Mouse (Mus musculus): Measurements from ENCODE around the gene Gm9970.
"Not testable (repeated sequence)": the region's sequence is repeated elsewhere in the genome, so short reads cannot be mapped to it uniquely, and the experiment has no call there.

Gm9970 gene

DNA sequence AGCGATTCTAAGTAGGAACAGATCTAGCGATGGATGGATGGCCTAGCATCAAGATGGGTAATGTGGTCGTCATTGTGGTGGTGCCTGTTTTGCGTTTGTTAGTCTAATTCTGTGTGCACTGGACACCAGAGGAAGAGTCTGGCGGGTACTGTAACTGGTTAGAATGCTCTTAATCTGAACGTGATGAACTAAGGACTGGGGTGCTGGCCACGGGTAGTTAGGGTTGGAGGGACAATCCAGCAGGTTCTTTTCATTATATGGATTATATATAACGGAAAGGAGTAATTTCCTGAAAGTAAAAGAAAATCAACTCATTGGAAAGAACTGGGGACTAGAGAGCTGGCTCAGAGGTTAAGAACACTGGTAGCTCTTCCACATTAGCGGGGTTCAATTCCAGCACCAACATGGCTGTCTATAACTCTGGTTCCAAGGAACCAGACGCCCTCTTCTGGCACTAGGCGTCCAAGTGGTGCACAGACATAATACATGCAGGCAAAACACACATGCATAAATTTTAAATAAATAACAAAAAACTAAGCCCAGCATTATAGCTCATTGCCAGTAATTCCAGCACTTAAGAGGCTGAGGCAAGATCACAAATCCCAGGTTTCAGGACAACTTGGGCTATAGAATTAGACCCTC is 19.6 kb downstream of the Gm9970 start:
- peak; percentile 35 to 43 for DNase-seq

DNA sequence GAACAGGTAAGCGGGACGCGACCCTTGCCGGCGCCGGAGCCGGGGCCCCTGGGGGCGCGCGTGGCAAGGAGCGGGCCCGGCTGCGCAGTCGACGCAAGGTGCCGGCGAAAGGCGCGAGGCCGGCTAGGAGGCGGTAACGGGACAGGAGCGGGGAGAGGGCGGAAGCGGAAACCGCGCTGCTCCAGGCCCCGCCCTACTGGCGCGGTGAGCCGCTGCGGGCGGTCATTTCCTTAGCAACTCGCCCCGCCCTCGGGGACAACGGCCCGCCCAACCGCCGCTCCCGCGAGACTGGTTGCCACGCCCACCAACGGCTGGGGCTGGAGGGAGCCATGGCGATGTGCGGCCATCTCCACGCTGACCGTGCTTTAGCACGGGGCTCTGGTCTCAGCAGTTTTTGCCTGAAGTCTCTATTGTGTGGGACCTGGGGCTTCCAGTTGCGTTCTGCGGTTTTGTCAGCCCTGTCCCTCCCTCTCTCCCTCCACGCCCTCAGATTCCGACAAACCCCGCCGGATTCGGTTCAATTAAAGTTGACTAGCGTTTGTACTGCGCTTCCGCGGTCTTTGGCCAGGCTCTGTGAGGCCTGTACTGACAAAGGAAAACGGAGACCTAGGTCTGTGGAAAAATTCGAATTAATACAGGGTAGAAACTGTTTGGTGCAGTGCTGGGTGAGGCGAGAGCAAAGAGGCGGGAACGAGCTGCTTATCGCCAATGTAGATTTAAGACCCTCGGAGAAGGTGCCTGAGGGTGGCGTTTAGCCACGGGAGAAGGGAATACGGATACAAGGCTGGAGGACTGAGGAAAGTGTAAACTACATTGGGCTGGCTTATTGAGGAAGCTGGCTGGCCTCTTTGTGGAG is 20.4 kb downstream of the Gm9970 start, which contains the start of gene Ppm1g:
TSS of gene Ppm1g (minus strand) at position 240 of the 856 bp plus-strand sequence.
- peak; percentile 99 to 100 for DNase-seq

DNA sequence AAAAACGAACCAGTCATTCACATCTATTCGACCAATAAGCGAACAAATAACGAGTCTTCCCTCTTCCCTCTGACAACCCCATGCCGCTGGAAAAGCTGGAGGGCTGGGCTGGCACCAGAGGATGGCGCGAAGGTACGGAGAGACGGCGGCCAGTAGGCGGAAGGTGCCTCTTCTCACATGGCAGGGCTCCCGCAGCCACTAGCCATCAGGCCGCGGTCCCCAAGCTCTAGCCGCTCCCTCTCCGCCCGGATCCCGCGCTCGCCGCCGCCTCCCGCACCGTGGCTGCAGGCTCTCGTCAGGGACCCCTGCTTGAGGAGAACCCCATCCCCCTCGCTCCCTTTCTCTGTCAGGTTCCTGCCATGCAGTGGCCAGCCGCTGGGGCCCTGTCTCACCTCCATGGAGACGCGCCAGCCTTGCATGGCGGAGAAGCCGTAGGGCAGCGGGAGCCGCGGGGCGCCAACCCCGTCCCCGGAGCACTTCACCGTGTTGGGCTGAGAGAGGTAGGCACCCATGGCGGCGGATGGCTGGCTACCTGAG is 21.1 kb downstream of the Gm9970 start:
- no peak for DNase-seq

DNA sequence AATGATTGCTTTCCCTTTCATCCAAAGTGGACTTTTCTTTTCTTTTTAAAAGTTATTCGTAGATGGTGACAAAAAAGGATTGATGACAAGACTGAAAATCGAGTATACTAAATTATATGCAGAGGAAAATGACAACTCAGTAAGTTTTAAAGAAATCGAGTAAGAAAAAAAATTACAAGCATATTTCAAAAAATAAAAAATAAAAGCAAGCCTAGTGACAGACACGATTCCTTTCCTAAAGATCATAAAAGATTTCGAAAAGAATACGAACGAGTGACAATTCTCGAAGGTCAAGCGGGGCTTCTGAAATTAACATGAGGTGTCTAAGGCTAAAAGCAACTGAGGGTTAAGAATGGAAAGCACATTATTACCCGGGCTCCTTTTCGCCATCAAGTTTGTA is 21.6 kb downstream of the Gm9970 start:
- no peak for DNase-seq

DNA sequence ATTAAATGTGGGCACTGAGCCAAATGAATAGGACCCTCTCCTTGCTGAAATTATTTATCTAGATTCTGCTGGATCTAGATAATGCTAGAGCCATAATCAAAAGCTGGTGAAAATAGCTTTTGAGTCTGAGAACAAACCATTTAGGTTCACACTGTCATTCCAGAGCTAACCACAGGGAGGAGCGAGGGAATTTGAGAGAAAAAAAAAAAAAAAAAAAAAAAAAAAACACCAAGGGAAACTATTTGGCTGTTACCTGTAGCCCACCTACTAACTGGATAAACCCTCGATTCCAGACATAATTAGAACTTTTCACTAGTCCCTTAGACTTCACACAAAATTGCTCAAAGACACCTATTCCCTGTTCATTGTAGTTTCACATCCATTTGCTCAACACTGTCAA is 22.0 kb downstream of the Gm9970 start:
- DNase-seq: no peak

DNA sequence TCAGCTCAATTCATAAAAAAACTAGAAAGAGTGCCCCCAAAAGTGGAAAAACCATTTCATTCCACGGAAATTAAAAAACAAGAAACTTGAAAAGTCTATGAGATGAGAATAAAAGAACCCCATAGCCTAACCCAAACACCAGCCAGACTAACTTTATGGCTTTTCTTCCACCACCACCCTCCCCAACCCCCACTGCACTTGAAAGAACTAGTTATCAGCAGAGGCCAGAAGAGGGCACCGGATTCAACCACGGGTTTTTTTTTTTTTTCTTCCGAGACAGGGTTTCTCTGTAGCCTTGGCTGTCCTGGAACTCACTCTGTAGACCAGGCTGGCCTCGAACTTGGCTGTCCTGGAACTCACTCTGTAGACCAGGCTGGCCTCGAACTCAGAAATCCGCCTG is 22.7 kb downstream of the Gm9970 start:
- peak; percentile 50 to 60 for DNase-seq

DNA sequence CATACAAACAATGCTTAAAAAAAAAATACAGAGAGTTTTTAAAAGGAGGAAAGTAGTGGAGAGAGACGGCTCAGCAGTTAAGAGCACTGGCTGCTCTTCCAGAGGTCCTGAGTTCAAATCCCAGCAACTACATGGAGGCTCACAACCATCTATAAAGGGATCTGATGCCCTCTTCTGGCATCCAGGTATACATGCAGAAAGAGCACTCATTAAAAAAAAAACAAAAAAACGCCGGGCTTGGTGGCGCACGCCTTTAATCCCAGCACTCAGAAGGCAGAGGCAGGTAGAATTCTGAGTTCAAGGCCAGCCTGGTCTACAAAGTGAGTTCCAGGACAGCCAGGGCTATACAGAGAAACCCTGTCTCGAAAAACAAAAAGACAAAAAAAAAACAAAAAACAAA is 24.5 kb downstream of the Gm9970 start:
- DNase-seq: not testable (repeated sequence)

DNA sequence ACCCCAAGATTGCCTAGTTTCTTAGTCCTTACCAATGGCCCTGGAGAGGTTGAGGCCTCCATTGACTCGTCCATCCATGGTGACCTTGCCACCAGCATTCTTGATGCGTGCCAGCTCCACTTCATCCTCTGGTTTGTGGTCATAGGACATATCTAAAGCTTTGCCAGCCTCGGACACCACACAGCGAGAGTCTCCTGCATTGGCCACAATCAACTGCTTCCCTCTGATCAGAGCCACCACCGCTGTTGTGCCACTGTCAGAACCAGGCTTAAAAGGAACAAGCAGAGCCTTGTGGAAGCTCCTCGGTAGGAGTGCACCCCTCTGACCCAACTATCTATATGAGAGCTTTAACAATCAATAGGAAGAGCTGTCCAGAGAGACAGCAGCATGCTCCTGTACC is 36.6 kb downstream of the Gm9970 start:
- DNase-seq: no peak

DNA sequence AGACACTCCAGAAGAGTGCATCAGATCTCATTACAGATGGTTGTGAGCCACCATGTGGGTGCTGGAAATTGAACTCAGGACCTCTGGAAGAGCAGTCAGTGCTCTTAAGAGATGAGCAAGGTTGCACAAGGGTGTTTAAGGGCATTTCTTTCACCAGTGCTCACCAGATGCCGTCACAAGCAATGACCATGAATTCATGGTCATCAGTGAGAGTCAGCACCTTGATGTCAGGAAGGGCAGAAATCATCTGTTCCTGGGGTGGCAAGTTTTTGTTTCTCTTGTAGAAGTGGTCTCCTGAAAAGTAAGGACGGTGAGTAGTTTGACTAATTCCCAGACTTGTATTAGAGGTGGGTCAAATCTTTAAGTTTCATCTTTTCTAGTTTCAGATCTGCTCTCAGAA is 37.2 kb downstream of the Gm9970 start:
- DNase-seq: no peak

DNA sequence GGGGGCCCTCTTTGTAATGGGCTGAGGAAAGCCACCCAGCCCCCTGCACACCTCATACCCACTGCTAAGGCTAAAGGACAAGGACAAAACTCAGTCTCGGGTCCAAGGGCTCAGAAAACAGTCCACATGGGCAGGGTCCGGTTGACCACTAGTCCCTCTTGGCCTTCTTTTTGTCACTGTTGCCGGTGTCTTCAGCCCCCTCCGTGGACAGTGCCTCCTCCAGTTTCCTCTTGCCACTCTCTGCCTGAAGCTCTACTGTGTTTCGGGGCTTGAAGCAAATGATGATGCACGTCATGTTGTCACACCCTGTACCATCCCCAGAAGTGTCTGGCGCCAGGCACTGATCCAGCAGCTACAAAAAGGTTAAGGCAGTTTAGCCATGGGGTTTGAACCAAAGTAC is 38.1 kb downstream of the Gm9970 start:
- no peak for DNase-seq

DNA sequence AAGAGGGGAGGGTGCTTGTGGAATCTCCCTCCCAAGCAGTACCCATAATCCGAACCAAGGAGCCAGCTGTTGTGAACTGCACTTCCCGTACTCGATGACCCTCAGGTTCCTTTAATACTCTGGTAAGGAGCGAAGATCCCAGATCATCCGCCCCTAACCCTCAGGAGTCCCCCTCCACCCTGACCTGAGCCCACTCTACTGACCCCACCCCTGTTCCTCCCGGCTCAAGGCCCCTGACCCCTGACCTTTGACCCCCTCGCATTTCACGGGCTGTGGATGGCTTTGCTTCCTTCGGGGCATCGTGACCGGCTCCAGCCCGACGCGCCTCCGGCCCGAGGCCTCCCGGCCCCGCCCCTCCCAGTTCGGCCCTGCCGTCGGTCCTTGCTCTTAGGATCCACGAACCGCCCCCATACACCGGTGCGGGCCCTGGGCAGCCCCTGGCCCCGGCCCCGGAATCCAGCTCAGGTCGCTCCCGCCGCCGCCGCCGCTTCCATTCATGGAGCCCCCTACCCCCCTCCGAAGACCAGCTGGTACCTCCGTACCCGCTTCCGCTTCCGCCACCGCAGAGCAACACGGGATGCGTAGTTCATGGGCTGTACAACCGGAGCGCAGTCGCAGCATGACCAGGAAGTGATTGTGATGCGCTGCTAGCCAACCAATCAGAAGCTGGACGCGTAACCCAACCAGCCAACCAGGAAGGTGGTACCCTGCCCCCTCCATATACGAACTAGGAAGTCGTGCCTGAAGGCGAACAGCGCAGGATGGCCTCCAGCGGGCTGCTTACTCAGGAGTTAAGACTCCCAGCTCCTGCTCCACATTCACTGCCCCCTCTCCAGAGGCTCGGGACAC is 39.1 kb downstream of the Gm9970 start, which contains the start of gene Zfp513:
TSS of gene Zfp513 (minus strand) at position 562 of the 849 bp plus-strand sequence.
- DNase-seq: peak; percentile 91 to 93

DNA sequence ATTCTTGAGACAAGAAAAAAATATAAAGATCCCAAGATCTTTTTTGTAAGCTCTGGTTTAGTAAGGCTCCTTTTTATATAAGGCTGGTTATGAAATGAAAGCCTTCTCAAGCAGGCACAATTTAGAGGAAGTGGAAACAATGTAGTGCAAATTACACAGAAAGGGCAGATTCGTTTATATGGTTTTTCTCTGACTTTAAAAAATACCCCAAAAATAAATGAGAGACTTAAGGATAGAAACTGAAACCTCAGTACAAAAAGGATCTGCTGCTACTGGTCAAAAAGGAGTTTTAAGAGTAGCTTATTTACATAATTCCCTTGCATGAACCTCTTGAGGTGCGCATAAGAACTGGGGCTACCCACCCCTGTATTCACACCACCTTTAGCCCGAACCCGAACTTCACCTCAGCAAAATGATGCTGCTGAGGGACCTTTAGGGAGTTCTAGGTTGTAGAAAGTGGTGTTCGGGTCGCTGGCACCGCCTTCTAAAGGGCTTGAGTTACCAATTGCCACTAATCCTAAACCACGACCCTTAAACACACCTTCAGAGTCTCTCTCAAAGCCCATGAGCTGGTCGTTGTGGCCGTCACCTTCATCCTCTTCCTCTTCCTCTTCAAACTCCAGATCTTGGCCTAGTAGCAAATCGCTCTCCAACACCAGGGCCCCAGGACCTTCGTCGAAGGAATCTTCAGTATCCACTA is 39.8 kb downstream of the Gm9970 start:
- DNase-seq: peak; percentile 53

DNA sequence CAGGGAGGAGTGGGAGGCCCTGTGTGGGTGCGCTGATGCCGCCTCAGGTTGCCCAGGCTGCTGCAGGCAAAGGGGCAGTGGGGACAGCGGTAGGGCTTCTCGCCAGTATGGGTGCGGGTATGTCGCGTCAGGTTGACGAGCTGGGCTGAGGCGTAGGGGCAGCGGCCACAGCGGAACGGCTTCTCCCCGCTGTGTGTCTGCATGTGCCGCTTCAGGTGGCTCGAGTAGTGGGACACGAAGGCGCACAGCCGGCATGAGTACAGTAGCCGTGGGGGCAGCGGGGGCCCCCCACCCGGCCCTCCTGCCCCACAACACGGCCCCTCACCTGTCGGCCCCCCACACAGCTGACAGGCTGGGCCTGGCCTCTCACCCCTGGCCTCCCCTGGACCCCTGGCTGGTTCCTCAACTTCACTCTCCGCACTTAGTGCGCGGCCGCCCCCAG is 40.7 kb downstream of the Gm9970 start:
- no peak for DNase-seq

DNA sequence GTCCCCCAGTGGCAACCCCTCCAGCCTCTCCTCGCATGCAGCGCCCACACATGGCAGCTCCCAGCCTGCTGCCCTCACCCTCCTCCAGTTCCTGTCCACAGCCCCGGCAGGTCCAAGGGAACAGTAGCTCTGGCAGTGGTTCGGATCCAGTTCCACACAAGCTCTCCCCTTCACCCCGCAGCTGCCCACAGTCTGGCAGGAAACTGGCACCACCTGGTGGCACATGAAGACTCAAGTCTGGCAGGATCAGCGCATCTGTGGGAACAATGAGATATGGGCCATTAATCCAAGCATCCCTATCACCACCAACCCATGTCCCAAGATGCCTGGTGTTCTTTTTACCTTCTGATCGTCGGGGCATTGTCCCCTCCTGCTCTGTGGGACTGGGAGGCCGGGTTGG is 41.1 kb downstream of the Gm9970 start:
- no peak for DNase-seq

DNA sequence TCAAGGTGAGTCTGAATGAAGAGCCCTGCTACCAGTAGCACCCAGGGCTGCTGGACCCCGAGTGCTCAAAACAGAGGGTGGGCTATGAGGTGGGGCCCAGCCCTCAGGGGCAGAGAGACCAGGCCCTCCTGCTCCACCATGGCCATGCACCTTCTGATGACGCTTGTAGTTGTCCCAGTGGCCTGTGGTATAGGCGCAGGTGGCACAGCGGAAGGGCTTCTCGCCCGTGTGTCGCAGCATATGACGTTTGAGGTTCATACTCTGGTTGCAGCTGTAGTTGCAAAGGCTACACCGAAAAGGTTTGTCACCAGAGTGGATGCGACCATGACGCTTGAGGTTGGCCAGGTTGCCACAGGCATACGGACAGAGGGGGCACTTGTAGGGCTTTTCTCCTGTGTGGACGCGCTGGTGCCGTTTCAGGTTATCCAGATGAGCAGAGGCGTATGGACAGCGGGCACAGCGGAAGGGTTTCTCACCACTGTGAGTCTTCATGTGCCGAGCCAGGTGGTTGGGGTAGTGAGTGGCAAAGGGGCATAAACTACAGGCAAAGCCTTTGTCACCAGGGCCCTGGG is 41.6 kb downstream of the Gm9970 start:
- DNase-seq: no peak

DNA sequence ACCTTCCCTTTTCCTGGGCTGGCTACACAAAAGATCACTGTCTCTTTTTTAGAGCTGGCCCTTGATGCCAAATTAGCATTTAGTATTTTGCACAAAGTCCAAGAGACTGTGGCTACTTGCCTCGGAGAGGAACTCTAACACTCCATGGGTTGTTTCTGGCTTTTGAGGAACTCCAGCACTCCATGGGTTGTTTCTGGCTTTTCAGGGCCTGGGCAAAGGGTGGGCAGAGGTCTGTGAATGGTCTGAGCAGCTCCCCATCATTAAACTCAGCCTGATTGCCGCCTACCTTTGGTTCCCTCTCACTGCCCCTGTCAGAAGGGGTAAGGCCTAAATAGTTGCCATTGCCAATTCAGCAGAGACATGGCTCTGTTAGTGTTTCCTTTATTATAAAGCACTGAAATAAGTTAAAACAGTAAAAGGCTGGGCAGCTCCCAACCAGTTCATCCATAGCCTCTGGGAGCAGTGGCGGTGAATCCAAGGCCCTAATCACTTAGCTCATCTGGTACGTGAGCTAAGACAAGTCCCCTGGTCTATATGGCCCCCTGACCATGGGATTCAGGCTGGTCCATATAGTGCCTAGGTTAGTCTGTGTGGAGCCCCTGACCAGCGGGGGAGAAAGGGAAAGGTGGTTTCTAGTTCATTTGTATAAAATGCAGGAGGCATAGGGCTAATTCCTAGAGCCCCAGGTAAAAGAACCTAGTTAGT is 42.3 kb downstream of the Gm9970 start:
- no peak for DNase-seq

DNA sequence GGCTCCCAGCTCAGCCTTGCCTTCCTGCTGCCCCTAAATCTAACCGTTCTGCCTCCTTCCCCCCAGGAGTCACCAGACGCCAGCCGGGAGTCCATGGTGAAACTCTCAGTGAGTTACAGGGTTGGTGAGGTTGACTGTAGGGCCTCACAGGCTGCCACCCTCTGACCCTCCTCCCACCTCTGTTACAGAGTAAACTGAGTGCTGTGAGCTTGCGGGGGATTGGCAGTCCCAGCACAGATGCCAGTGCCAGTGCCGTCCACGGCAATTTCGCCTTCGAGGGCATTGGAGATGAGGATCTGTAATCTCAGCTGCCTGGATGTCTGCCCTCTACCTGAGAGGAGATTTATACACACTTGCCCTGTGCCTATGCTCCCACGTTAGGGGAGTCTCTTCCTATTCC is 42.9 kb downstream of the Gm9970 start:
- no peak for DNase-seq

DNA sequence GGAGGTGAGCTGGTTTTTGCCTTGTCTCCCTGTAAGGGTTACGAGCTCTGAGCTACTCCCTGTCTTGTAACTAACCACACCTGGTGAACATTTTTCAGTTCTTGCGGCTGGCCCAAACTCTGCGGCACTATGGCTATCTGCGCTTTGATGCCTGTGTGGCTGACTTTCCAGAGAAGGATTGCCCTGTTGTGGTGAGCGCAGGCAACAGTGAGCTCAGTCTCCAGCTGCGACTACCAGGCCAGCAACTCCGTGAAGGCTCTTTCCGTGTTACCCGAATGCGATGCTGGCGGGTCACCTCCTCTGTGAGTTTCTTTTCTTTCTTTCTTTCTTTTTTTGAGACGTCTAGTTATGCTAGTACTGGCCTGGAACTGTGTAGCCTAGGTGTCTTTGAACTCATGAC is 44.0 kb downstream of the Gm9970 start:
- DNase-seq: no peak

DNA sequence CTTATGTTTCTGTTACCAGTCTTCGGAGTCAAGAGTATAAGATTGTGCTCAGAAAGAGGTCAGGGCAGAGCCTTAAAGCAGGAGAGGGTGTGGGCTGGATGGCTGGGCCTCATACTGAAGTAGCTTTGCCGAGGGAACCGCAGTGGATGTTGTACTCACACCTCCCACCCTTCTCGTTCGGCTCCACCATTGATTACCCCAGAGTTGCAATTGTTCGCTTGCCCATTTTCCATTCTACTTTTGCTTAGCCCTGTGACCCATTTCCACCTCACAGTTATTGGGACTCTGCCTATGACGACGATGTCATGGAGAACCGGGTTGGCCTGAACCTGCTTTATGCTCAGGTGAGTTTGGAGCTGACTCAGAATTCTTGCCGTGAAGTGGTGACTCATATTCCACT is 44.8 kb downstream of the Gm9970 start:
- DNase-seq: no peak

DNA sequence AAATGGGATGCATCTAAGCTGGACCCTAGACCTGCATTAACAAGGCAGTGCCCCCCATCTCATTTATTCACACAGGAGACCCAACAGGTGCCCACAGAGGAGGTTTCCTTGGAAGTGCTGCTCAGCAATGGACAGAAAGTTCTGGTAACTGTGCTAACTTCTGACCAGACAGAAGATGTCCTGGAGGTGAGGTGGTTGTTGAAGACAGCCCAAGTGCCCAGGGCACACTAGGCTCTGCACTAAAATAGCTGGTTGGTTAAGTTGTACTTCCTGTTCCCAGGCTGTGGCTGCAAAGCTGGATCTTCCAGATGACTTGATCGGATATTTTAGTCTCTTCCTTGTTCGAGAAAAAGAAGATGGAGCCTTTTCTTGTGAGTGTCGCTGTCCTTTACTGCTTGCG is 45.4 kb downstream of the Gm9970 start:
- DNase-seq: no peak
